Mouse (Mus musculus) heart, embryonic 11.5 days (tissue): ENCODE measurements around the gene Fbxl8. TPM values are rescaled to one million over a fixed set of nuclear protein-coding genes. Genes with fewer than 3 reads are reported as not detected.
A peak's percentile ranks its signal among the peaks of the same experiment; 100 is the strongest.

ENCODE experiments used
- ATAC-seq: fragments of 200-750 bp; cut with Nextera tagmentation; replicated peaks from 2 replicates; pipeline ENCODE4 v1.8.0; 2017; ENCODE audit warnings: moderate library complexity; ENCODE audit not compliant: insufficient number of reproducible peaks, low FRiP score, low TSS enrichment
- H3K27ac ChIP-seq: fragments of 300-500 bp; sonication (generic); 2 replicates; pipeline ENCODE4 v1.5.1; 2014; ENCODE audit warnings: mild to moderate bottlenecking, low read depth, low read length
- H3K27me3 ChIP-seq: fragments of 300-500 bp; sonication (generic); 2 replicates; pipeline ENCODE4 v1.6.1; 2014; ENCODE audit warnings: mild to moderate bottlenecking, low read length, mixed read lengths; ENCODE audit not compliant: control insufficient read depth, insufficient read depth
- H3K36me3 ChIP-seq: fragments of 300-500 bp; sonication (generic); 2 replicates; pipeline ENCODE4 v1.6.1; 2014; ENCODE audit warnings: mild to moderate bottlenecking, low read length, moderate library complexity, mixed read lengths; ENCODE audit not compliant: control insufficient read depth, insufficient read depth
- H3K4me1 ChIP-seq: fragments of 300-500 bp; sonication (generic); 2 replicates; pipeline ENCODE4 v1.6.1; 2014; ENCODE audit warnings: low read length; ENCODE audit not compliant: control insufficient read depth, insufficient read depth
- H3K4me2 ChIP-seq: fragments of 300-500 bp; sonication (generic); 2 replicates; pipeline ENCODE4 v1.6.1; 2014; ENCODE audit warnings: mild to moderate bottlenecking, moderate library complexity
- H3K4me3 ChIP-seq: fragments of 300-500 bp; sonication (generic); 2 replicates; pipeline ENCODE4 v1.5.1; 2014; ENCODE audit warnings: low read depth, low read length
- H3K9ac ChIP-seq: fragments of 300-500 bp; sonication (generic); 2 replicates; pipeline ENCODE4 v1.6.1; 2014; ENCODE audit warnings: mild to moderate bottlenecking, low read depth, low read length, moderate library complexity
- H3K9me3 ChIP-seq: fragments of 300-500 bp; sonication (generic); replicated peaks from 2 replicates; pipeline ENCODE4 v1.6.1; 2016; ENCODE audit warnings: low read length; ENCODE audit not compliant: control insufficient read depth
- WGBS: fragments of 180-500 bp; shearing (Covaris S2); extraction: QIAGEN DNeasy Blood & Tissue Kit; methylation state at CpG from one replicate; pipeline ENCODE4 v1.1.7; 2014; ENCODE audit not compliant: insufficient replicate concordance; 5-methylcytosine and 5-hydroxymethylcytosine counted together
- polyA plus RNA-seq: library from polyadenylated mRNA; unstranded; fragments of >200 nt; fragmentation: Nextera tagmentation; extraction: Ambion mirVana; gene quantifications from 2 replicates; pipeline ENCODE4 v1.2.1, GENCODE M21; 2014

The Fbxl8 gene
- polyA plus RNA-seq, 1 experiment from 2014 or later: 2.8 TPM

GRCm38 (mm10) chr8:105303396-105303795 is 38.9 kb downstream of the Fbxl8 start:
- 83% methylated on average over 8 of the region's 8 CpGs for WGBS
- H3K36me3 ChIP-seq: peaks cover 38% of the 10 kb centered on the region
- peaks cover 33% of the 10 kb centered on the region for H3K4me1 ChIP-seq
- H3K4me2 ChIP-seq: no peak overlapping the region
- H3K9me3 ChIP-seq: no peaks in the 10 kb centered on the region
- no peaks in the 10 kb centered on the region for H3K27me3 ChIP-seq
- no peak overlapping the region for H3K27ac ChIP-seq
- no peak overlapping the region for H3K4me3 ChIP-seq
- H3K9ac ChIP-seq: no peak overlapping the region
- ATAC-seq: no peak

GRCm38 (mm10) chr8:105303874-105304273 is 39.4 kb downstream of the Fbxl8 start:
- no peak for ATAC-seq
- Histone ChIP-seq H3K9ac (0 out of 2 replicates have a peak overlapping the region, but pooled peaks have one; percentile 28), H3K4me2 (no peak overlapping the region), H3K27ac (peak overlapping the region; percentile 37; the same call in 1 of the 2 replicates), H3K4me3 (no peak overlapping the region), H3K9me3 (no peaks in the 10 kb centered on the region), H3K4me1 (peaks cover 28% of the 10 kb centered on the region), H3K36me3 (peaks cover 34% of the 10 kb centered on the region), H3K27me3 (no peaks in the 10 kb centered on the region)
- 76% methylated on average over 9 of the region's 9 CpGs for WGBS

GRCm38 (mm10) chr8:105304325-105305210 is 40.1 kb downstream of the Fbxl8 start:
- H3K9ac ChIP-seq: peak overlapping the region; percentile 28; the same call in 1 of the 2 replicates
- WGBS: 66% methylated on average over 9 of the region's 9 CpGs
- H3K36me3 ChIP-seq: peaks cover 33% of the 10 kb centered on the region
- peak overlapping the region; percentile 37; the same call in 1 of the 2 replicates for H3K27ac ChIP-seq
- no peak overlapping the region; the same call in 1 of the 2 replicates for H3K4me3 ChIP-seq
- H3K9me3 ChIP-seq: no peaks in the 10 kb centered on the region
- no peaks in the 10 kb centered on the region for H3K27me3 ChIP-seq
- H3K4me1 ChIP-seq: peaks cover 26% of the 10 kb centered on the region
- ATAC-seq: 0 out of 2 replicates have a peak, but pooled peaks have one; percentile 9
- no peak overlapping the region for H3K4me2 ChIP-seq

GRCm38 (mm10) chr8:105305211-105306145 is 41.0 kb downstream of the Fbxl8 start, which contains the start of gene Elmo3:
Gene Elmo3 (plus strand): TSS chr8:105305601.
- H3K9ac ChIP-seq: peak within 1 kb of the TSS; percentile 67
- 7% methylated on average over 30 of the region's 30 CpGs for WGBS
- peak within 1 kb of the TSS; percentile 39 for H3K4me3 ChIP-seq
- peak within 1 kb of the TSS; percentile 64 for H3K27ac ChIP-seq
- peaks cover 26% of the 10 kb centered on the region for H3K4me1 ChIP-seq
- H3K9me3 ChIP-seq: no peaks in the 10 kb centered on the region
- H3K4me2 ChIP-seq: peak within 1 kb of the TSS; percentile 87
- no peaks in the 10 kb centered on the region for H3K27me3 ChIP-seq
- ATAC-seq: peak; percentile 56
- H3K36me3 ChIP-seq: peaks cover 26% of the 10 kb centered on the region

GRCm38 (mm10) chr8:105306146-105306691 is 41.8 kb downstream of the Fbxl8 start:
- H3K4me1 ChIP-seq: peaks cover 26% of the 10 kb centered on the region
- H3K4me2 ChIP-seq: peak overlapping the region; percentile 87
- H3K27me3 ChIP-seq: no peaks in the 10 kb centered on the region
- peaks cover 18% of the 10 kb centered on the region for H3K36me3 ChIP-seq
- ATAC-seq: 0 out of 2 replicates have a peak, but pooled peaks have one; percentile 0
- no peaks in the 10 kb centered on the region for H3K9me3 ChIP-seq
- peak overlapping the region; percentile 67 for H3K9ac ChIP-seq
- WGBS: 49% methylated on average over 5 of the region's 5 CpGs
- H3K4me3 ChIP-seq: peak overlapping the region; percentile 39
- H3K27ac ChIP-seq: peak overlapping the region; percentile 64; the same call in 1 of the 2 replicates

- Histone ChIP-seq H3K4me1 (peaks cover 26% of the 10 kb centered on the region), H3K4me3 (no peak overlapping the region), H3K27me3 (no peaks in the 10 kb centered on the region), H3K36me3 (peaks cover 13% of the 10 kb centered on the region), H3K4me2 (no peak overlapping the region), H3K9me3 (no peaks in the 10 kb centered on the region), H3K9ac (no peak overlapping the region), H3K27ac (no peak overlapping the region)
- no peak for ATAC-seq
- WGBS: 95% methylated on average over 13 of the region's 13 CpGs
These were observed 43.2 kb downstream of the Fbxl8 start for GRCm38 (mm10) chr8:105307670-105308069.

GRCm38 (mm10) chr8:105308428-105308827 is 44.0 kb downstream of the Fbxl8 start:
- H3K27ac ChIP-seq: no peak overlapping the region
- no peak overlapping the region for H3K9ac ChIP-seq
- WGBS: 92% methylated on average over 10 of the region's 10 CpGs
- no peak for ATAC-seq
- H3K4me1 ChIP-seq: peaks cover 26% of the 10 kb centered on the region
- H3K36me3 ChIP-seq: peaks cover 14% of the 10 kb centered on the region
- H3K9me3 ChIP-seq: no peaks in the 10 kb centered on the region
- H3K4me3 ChIP-seq: no peak overlapping the region
- H3K4me2 ChIP-seq: no peak overlapping the region
- no peaks in the 10 kb centered on the region for H3K27me3 ChIP-seq
